Mouse (Mus musculus): ENCODE measurements around the gene C1rl. TPM values are rescaled to one million over a fixed set of nuclear protein-coding genes. Genes with fewer than 3 reads are reported as not detected.
A peak's percentile ranks its signal among the peaks of the same experiment; 100 is the strongest.
"Not testable (repeated sequence)": the region's sequence is repeated elsewhere in the genome, so short reads cannot be mapped to it uniquely, and the experiment has no call there.

C1rl gene
- total RNA-seq, 4 experiments from 2014 or later: 0.39 to 0.67 (median 0.60) TPM

GRCm38 (mm10) chr6:124502021-124502420, 9.1 kb downstream of the C1rl start:
- no peak for DNase-seq (ENCODE audit: low spot score in 2 of 2)

DNA sequence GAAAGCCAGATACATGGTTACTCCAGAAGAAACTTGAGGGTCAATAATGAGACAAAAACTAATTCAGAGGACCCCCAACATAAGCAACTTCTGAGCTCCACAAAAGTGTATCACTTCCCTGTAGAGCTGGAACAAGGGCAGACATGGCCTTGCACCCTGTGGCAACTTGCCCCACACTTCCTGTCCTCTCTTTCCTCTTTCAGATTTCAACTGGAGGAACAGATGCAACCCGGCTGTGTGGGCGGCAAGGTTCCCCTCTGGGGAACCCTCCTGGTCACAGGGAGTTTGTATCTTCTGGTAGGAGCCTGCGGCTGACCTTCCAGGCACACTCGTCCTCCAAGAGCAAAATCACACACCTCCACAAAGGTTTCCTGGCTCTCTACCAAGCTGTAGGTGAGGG, 12.1 kb downstream of the C1rl start:
- DNase-seq (ENCODE audit: low spot score in 2 of 2): no peak

- no peak for DNase-seq (ENCODE audit: low spot score in 2 of 2)
Measured at GRCm38 (mm10) chr6:124506991-124507390, 14.1 kb downstream of the C1rl start.

DNA sequence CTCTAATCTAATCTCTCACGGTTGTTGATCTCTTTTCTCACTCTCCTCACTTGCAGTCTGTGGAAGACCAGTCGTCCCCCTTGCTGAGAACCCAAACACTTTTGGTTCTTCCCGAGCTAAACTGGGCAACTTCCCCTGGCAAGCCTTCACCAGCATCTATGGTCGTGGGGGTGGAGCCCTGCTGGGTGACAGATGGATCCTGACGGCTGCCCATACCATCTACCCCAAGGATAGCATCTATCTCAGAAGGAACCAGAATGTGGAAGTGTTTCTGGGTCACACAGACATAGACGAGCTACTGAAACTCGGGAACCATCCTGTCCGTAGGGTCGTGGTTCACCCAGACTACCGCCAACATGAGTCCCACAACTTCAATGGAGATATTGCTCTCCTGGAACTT, 15.4 kb downstream of the C1rl start:
- no peak for DNase-seq (ENCODE audit: low spot score in 2 of 2)

DNA sequence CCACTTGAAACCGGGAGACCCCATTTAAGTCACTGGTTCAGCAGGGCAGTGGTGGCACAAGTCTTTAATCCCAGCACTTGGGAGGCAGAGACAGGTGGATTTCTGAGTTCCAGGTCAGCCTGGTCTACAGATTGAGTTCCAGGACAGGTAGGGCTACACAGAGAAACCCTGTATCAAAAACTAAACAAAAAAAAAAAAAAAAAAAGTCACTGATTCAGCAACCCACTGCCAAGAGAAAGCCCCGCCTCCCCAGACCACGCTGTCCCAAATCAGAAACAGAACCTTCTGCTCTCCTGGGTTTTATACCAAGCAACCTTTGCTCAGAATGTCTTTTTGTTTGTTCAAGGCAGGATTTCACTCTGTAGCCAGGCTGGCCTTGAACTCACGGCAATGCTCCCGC, 16.3 kb downstream of the C1rl start:
- DNase-seq (ENCODE audit: low spot score in 2 of 2): not testable (repeated sequence)

DNA sequence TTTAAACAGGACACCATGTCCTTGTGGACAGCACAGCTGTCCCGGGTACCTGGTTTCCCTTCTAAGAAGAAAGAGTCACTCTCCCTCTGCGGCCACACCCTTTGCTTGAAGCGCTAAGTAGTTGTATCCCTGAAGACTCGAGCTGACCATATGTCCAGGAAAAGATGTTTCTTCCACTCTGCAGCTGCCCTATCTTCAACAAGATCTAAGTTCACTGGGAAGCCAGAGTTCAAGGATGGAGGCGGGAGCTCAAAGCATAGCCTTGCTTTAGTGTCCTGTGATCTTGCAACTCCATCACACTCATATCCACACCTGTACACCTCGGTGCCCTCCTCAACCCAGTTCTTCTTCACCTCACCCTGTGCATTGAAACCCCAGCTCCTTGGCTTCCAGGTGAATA, 19.0 kb downstream of the C1rl start:
- DNase-seq (ENCODE audit: low spot score in 2 of 2): no peak

GRCm38 (mm10) chr6:124512355-124512836, 19.5 kb downstream of the C1rl start, which contains the start of gene C1ra:
Gene C1ra (plus strand): TSS chr6:124512405.
- peak in 1 of 2 experiments; percentile 61 for DNase-seq (ENCODE audit: low spot score in 2 of 2)

DNA sequence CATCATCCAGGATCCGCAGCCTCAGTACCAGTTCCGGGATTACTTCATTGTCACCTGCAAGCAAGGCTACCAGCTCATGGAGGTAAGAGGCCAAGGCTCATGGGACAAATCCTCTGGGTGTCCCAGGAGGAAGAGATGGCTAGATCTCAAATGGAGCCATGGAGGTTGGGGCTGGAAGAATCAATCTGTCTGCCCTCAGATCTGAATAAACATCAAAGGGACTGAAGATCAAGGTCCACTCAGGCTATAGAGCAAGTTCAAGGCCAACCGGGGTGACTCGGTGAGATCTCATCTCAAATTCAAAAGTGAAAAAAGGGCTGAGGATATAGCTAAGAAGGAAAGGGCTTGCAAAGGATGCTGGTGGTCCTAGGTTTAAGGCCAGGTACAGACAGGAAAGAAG, 24.8 kb downstream of the C1rl start:
- not testable (repeated sequence) for DNase-seq (ENCODE audit: low spot score in 2 of 2)

DNA sequence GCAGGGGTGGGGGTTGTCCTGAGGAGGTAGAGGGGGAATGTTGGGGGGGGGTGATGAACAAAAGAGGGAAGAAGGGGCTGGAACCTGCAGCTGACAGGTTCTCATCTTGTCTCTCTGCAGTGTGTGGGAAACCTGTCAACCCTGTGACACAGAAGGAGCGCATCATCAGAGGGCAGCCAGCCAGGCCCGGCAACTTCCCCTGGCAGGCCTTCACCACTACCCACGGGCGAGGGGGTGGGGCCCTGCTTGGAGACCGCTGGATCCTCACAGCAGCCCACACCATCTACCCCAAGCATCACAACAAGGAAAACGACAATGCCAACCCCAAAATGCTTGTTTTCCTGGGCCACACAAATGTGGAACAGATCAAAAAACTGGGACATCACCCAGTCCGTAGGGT, 29.2 kb downstream of the C1rl start:
- DNase-seq (ENCODE audit: low spot score in 2 of 2): peak; percentile 22 to 24

GRCm38 (mm10) chr6:124527881-124528280, 35.0 kb downstream of the C1rl start:
- DNase-seq (ENCODE audit: low spot score in 2 of 2): no peak

GRCm38 (mm10) chr6:124531077-124531476, 38.2 kb downstream of the C1rl start:
- DNase-seq (ENCODE audit: low spot score in 2 of 2): no peak

DNA sequence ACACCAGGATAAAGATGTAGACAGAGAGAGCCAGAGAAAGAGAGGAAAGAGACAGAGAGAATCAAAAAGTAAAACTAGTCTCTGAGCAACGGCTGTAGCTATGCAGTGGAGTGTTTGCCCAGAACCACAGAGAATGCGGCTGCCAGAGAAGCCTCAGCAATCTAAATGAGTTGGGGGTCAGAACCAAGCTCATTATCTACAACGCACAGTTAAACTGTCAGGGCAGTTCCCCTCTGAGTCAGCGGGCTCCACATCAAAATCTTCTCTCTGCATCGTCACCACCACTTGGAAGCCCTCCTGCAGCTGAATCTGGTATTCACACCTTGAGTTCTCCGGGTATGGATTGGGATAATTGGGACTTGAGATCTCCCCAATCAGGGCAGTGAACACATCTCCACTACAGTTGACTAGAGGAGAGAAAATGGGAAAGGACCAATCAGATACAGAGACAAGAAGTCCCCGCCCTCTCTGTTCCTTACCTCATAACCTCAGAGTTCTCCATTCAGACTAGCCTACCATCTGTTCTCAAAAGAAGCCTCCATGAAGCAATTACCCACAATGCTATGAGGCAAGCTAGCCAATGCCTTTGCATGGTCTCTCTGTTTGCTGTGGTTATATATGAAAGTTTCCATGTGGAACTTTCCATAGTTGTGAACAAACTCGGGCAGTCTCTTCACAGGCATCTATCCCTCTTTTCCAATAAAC, 43.4 kb downstream of the C1rl start:
- not testable (repeated sequence) for DNase-seq (ENCODE audit: low spot score in 2 of 2)

DNA sequence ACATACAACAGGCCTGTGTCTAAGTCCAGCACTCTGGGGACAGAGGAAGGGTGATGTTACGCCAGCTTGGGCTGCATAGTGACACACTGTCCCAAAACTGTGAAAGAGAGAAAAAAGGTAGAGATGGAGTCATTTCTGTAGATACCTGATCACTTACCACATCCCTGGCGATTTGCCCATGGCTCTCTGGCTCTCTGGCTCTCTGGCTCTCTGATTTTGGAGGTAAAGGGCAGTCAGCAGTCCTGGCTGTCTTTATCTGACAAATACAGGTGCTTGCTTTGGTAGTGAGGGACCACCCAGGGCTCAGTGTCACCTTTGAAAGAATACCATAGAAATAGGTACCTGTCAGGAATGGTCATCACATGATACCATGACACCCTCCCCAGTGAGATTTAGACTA, 48.3 kb downstream of the C1rl start:
- not testable (repeated sequence) for DNase-seq (ENCODE audit: low spot score in 2 of 2)

DNA sequence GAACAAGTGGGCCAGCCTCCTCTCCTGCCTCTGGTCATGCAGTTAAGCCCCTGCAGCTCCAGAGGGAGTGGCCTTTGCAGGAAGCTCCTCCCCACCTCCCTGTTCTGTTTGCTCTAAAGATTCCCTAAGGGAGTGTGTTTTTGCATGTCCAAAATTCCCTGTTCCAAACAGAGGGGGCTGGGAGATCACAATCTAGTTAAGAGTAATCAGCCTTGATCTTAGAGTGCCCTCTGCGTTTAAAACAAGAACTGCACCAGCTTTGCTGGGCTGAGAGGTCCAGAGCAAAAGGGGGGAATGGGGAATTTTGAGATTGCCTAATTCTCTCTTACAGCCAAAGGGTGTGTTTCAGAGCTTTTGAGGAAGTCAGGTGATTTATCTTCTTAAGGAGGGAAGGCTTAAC, 49.4 kb downstream of the C1rl start, which contains the start of gene C1s1:
Gene C1s1, minus strand, starts transcription at position 76 of the 400 bp plus-strand sequence.
- DNase-seq (ENCODE audit: low spot score in 2 of 2): peak; percentile 4 to 38

DNA sequence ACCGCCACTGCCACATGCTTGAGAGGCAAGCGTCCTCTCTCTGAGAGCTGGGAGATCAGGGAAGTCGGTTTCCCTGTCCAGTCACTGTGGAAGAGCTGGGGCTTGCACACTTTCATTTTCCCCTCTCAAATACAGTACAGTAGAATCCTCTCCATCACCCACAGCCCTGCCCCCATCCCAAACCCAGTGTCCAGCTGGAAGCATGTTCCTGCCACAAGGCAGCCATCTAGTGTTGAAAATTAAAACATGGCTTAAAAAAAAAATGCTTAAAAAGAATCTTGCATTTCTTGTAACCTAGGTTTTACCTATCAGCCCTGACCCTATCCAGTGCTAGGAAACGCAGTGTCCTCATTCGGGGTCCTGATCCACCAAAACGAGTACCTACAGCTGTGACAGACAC, 51.6 kb downstream of the C1rl start:
- no peak for DNase-seq (ENCODE audit: low spot score in 2 of 2)

GRCm38 (mm10) chr6:124545425-124545824, 52.5 kb downstream of the C1rl start:
- DNase-seq (ENCODE audit: low spot score in 2 of 2): no peak

GRCm38 (mm10) chr6:124547979-124548378, 55.1 kb downstream of the C1rl start:
- not testable (repeated sequence) for DNase-seq (ENCODE audit: low spot score in 2 of 2)

- no peak for DNase-seq (ENCODE audit: low spot score in 2 of 2)
Measured at GRCm38 (mm10) chr6:124549023-124549550, 56.2 kb downstream of the C1rl start.

GRCm38 (mm10) chr6:124552766-124553165, 59.9 kb downstream of the C1rl start:
- no peak for DNase-seq (ENCODE audit: low spot score in 2 of 2)

DNA sequence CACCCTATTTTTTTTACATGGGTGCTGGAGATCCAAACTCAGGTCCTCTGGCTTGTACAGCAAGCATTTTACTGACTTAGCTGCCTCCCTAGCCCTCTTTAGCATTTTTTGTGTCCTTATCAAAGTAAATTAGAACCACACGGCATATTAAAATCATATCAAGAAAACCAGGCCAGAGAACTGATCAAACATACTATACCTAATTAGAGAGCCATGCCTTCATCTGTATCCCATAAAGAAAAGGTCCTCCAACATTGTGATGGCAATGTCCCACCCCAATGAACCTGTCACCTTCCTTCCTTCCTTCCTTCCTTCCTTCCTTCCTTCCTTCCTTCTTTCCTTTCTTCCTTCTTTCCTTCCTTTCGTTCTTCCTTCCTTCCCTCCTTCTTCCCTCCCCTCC, 63.0 kb downstream of the C1rl start:
- not testable (repeated sequence) for DNase-seq (ENCODE audit: low spot score in 2 of 2)

Measured in layer of hippocampus, adult 8-10 months (tissue).